Mouse (Mus musculus) brain, embryonic 14.5 days (tissue): ENCODE results near the gene Gm7534.

ENCODE experiments used
- CTCF ChIP-seq: fragments of 200-500 bp; IDR thresholded peaks from 2 replicates; pipeline ENCODE4 v1.5.1; 2012; ENCODE audit warnings: inconsistent platforms, mild to moderate bottlenecking, moderate library complexity, borderline replicate concordance; ENCODE audit not compliant: insufficient read depth, insufficient read length; ENCODE audit errors: extremely low read depth
- POLR2A ChIP-seq: fragments of 200-500 bp; IDR thresholded peaks from 2 replicates; pipeline ENCODE4 v1.6.1; 2012; ENCODE audit warnings: mild to moderate bottlenecking, inconsistent platforms, borderline replicate concordance; ENCODE audit not compliant: poor library complexity, insufficient read depth, insufficient read length, severe bottlenecking; ENCODE audit errors: extremely low read depth

- TF ChIP-seq CTCF, result no peak
- TF ChIP-seq POLR2A, result no peak
Observed at GRCm38 (mm10) chr4:134155531-134155930, 47.3 kb downstream of the Gm7534 start.
